Mouse (Mus musculus) lung, postnatal 25 days (tissue): ENCODE data around the gene Ndufs8.
A peak's percentile ranks its signal among the peaks of the same experiment; 100 is the strongest.
"Not testable (repeated sequence)": the region's sequence is repeated elsewhere in the genome, so short reads cannot be mapped to it uniquely, and the experiment has no call there.

ENCODE experiments used
- DNase-seq: peaks from one replicate; pipeline ENCODE4 v3.0.0; 2022; ENCODE audit warnings: low spot score

The Ndufs8 gene

DNA sequence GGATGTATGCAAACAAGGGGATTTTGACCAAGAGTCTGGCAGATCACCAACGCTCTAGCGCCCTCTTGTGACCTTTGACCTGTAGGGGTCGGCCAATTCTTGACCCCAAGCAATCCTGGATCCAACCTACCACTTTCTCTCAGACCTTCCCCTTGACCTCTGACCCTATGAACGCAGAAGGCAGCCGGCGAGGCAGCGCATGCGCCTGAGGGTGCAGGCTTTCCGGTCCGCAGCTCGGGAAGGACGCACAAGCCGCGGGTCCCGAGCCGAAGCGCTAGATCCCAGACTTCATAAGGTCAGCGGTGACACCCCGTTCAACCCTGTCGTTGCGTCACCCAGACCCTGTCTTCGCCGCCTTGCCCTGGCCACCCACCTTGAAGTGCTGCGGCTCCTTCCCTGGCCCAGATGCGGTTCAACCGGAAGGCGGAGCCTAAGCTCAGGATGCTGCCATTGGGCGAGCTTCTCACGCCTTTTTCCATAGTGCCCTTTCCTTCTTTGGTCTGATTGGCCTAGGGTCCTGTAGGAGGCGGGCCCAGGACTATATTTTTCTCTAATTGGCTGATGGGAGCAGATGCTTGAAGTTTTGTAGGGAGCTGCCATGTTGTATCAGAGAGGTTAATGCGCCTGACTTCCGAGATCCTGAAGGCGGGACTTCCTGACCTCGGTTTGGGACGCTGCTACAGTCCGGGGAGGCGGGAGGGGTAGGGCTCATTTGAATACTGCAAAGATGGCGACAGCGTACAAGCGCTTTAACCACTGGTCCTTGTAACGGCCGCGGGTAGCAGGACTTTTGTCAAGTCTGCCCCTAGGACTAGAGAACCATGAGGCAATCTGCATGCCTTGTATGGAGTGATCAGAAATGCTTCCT, at the start of gene Ndufs8:
TSS of gene Ndufs8 (minus strand) at position 438 of the 868 bp plus-strand sequence.
- peak; percentile 99 for DNase-seq

DNA sequence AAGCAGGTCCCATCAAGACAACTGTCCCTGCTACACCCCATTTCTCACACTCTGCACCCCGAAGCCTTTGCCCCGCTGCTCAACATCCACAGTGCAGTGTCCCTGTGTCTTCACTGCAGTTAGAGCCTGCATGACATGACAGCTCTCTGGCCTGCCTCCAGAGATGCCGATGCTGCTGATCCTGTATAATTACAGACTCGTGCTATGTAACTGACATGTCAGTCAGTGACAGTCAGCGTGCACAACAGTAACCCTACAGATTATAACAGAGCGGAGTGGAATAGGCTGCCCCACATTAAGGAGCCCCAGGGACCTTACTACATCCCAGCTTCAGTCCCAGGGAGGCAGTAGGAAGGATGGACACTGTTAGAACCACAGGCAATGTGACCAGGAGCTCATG, 49.2 kb upstream of the Ndufs8 start:
- not testable (repeated sequence) for DNase-seq

GRCm38 (mm10) chr19:3960211-3960610, 47.6 kb upstream of the Ndufs8 start:
- no peak for DNase-seq

- DNase-seq = no peak
Observed at GRCm38 (mm10) chr19:3959030-3959429, 46.5 kb upstream of the Ndufs8 start.

DNA sequence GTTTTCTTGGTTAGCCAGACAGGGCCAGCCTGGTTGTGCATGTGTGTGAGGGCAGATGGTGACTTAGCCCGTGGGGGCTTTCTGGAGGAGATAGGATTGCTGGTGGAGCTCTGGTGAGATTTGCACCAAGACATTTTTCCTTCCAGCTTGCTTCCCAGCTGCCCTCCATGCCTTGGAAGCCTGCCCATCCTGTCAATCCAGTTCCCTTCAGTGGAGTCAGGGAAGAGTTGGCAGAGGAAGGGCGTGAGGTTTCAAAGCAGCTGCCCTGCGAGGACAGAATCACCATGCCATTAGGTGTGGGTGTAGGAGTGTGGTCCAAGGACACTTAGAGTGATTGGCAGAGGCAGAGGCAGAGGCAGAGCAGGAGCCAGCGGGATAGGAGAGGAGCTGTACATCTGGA, 45.9 kb upstream of the Ndufs8 start, which contains the start of gene Aldh3b3:
TSS of gene Aldh3b3 (plus strand) at position 176 of the 400 bp plus-strand sequence.
- DNase-seq = no peak

DNA sequence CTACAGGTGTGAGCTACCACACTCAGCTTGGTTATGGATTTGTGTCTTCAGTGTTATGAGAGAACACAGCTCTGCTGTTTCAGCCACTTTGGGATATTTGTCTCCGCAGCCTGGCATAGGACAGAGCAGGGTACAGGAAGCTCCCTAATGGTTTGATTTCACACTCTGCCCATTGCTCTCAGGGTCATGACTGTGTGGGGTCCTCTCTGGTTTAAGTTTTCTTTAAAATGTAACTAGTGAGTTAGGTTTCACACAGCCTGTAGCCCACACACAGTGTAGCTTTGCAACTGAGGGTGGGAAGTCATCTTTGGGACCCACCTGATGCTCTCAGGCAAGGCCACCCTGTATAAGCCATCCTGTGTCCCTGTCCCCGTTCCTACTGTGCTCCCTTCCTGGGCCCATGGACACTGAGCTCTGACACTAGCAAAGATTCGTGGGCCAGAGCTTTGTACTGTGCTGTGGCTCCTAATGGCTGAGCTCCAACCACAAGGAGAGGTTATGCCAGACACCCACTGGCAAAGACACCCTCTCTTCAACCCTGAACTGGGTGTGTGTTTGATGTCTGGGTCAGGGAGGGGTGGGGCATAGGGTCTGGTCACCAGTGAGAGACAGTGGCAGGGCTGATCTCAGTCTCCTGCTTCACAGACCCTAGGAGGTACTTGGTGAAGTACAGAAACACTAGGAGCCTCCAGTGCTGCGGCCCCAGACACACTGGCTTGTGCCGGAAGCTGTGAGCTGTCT, 44.9 kb upstream of the Ndufs8 start:
- not testable (repeated sequence) for DNase-seq

DNA sequence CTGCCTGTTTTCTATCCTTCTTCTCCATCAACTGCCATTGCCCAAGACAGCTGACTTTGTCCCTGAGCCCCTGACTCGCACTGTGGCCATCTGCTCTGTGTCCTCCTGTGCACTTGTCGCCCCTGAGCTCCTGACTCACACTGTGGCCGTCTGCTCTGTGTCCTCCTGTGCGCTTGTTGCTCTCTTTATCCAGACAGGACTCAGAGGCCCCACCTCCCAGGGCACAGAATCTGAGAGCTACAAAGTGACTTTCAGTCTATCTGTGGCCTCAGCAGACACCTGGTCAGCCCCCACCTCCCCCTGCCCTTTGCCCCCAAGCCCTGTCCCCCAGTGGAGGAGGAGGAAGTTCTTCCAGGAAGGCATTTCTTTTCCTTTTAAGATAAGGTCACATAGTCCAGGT, 43.2 kb upstream of the Ndufs8 start:
- DNase-seq = no peak

GRCm38 (mm10) chr19:3955033-3955432, 42.5 kb upstream of the Ndufs8 start:
- DNase-seq = no peak

- DNase-seq = no peak
Observed at GRCm38 (mm10) chr19:3952099-3952498, 39.5 kb upstream of the Ndufs8 start.

DNA sequence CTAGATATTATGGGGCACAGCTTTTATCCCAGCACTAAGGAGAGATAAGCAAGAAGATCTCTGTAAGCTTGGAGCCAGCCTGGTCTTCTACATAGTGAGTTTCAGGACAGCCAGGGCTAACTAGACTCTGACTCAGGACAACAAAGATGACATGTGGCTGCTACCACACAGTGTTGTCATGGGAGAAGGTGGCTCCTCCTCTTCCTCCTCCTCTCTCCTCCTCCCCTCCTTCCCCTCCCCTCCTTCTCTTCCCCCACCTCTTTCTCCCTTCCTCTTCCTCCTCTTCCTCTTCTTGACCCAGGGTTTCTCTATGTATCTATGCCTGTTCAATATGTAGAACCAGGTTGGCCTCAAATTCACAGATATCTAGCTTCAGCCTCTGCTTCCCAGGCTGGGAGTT, 38.9 kb upstream of the Ndufs8 start:
- no peak for DNase-seq

- no peak for DNase-seq
Observed at GRCm38 (mm10) chr19:3950331-3950730, 37.8 kb upstream of the Ndufs8 start.

GRCm38 (mm10) chr19:3948546-3948945, 36.0 kb upstream of the Ndufs8 start:
- no peak for DNase-seq

DNA sequence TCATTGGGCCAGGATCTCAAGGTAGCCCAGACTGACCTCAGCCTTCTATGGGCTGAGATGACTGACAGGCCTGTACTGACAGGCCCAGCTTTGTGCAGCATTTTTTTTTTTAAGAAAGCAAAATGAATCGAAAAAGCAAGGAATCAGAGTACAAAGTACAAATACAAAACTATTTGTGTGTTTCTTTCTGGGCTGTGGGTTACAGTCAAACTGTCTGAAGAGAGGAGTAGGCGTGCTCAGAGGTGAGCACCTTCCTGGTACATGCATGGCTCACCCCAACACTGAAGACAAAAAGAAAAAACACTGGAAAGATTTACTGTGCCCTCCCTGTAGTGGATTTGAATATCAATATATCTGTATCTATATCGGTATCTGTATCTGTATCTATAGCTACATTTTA, 35.2 kb upstream of the Ndufs8 start:
- DNase-seq = no peak

GRCm38 (mm10) chr19:3946715-3947114, 34.1 kb upstream of the Ndufs8 start:
- DNase-seq = peak; percentile 78

DNA sequence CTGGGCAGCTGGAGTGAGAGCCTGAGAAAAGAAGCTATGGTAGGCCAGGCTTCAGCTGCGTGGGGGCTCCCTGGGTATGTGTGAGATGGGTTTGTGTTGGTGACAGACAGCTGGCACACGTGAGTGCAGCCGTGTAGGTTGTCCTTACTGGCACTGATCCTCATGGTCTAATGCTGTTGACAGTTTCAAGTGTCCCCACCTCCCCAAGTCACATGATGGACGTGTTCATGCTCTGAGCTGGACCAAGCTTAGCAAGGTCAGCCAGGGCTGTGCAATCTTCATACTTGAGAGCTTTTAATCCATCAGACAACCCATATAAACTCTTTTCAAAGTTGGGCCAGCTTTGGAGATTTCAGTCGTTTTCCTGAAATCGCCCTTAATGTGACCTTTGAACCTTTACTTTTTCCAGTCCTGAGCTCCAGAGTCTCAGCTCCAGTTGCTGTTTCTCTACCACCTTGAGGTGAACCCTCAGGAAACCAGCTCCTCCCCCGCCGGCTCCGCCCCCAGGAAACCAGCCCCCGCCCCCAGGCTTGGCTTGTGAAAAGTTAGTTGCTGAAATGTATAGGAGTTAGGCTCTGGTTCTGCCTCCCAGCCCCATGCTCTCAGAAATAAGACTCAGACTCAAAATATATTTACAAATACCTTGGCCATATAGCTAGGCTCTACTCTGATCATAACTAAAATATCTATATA, 33.4 kb upstream of the Ndufs8 start:
- no peak for DNase-seq

- peak; percentile 77 for DNase-seq
Observed at GRCm38 (mm10) chr19:3942986-3943735, 30.6 kb upstream of the Ndufs8 start.

- DNase-seq = no peak
Observed at GRCm38 (mm10) chr19:3942315-3942714, 29.7 kb upstream of the Ndufs8 start.

GRCm38 (mm10) chr19:3935896-3936850, 23.6 kb upstream of the Ndufs8 start:
- peak; percentile 81 for DNase-seq

DNA sequence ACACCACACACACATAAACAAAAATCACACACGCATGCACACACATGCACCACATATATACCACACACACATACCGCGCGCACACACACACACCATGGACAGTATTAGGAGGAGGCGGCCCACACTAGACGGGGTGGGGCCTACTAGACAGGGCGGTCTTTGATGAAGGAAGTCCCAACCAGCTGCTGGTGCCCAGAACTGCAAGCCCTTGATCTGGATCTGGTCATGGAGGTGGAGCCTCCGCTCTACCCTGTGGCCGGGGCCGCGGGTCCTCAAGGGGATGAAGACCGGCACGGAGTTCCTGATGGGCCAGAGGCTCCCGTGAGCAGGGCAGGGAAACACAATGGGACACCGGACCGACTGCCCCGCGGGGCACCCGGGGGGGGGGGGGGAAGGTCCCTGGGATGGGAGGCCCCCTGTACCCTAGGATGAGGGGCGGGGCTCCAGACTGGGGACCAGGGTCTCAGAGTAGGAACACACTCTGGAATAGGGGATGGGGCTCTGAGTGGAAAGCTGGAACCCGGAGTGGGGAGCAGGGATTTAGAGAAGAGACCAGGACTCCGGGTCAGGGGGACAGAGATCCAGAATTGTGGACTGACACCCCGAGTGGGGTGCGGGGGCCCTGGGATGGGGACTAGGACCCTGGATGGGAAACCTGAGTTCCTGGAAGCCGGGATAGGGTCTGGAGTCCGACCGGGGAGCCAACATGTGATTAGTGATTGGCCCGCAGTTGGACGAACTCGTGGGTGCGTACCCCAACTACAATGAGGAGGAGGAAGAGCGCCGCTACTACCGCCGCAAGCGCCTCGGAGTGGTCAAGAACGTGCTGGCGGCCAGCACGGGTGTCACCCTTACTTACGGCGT, 22.7 kb upstream of the Ndufs8 start, which contains the start of gene Unc93b1:
TSS of gene Unc93b1 (plus strand) at position 155 of the 864 bp plus-strand sequence.
- DNase-seq = peak; percentile 87
